Mouse (Mus musculus) right cerebral cortex, postnatal 25 days (tissue): ENCODE results near the gene Tjp1.

Experiments
- DNase-seq: peaks from one replicate; pipeline ENCODE4 v3.0.0; 2022

Tjp1 gene

GRCm38 (mm10) chr7:65430401-65430800 is 97.2 kb downstream of the Tjp1 start:
- DNase-seq, result no peak

GRCm38 (mm10) chr7:65424519-65424918 is 103.1 kb downstream of the Tjp1 start:
- DNase-seq, result no peak

DNA sequence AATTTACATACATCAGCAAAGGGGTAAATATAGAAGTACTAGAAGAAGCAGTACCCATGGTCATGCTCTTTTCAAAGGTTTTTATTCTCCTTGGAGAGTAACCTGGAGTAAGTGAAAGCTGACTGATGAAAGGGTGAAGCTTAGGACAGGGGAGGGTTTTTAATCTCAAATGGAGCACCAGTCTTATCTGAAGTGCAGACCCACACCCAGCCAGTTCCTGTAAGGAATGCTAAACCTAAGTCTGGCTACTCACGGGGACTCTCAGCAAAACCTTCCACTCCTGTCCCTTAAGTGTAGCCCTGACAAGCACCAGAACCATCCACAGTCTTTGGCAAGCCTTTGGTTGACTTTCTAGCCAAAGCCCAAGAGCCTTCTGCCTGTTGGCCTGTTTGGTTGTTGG is 105.1 kb downstream of the Tjp1 start:
- no peak for DNase-seq

GRCm38 (mm10) chr7:65421451-65421850 is 106.1 kb downstream of the Tjp1 start:
- no peak for DNase-seq

GRCm38 (mm10) chr7:65419926-65420325 is 107.7 kb downstream of the Tjp1 start:
- no peak for DNase-seq

GRCm38 (mm10) chr7:65419012-65419411 is 108.6 kb downstream of the Tjp1 start:
- no peak for DNase-seq

DNA sequence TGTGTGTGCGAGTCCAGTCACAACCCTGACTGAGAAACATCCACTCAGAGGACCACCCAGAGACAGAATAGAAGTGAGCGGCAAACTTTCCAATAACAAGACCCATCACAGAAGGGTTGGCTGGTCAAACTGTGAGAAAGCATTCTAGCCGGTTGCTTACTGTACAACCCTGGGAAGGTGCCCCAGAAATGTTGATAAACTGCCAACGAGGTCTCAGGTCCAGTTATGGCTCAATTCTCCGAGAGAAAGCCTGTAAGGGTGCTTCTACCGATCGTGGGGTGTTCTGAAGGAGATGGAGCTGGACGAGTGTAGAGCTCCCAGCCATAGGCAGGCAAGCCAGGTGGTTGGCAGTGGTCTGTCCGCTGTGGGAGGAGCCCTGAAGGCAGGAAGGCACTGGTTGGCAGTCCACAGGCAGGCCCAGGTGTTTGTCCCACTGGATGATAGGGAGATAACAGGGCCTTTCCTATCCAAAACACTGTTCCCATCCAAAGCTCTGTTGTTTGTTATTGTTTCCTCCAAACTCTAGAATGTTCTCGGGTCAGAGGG is 109.1 kb downstream of the Tjp1 start:
- DNase-seq, result no peak

DNA sequence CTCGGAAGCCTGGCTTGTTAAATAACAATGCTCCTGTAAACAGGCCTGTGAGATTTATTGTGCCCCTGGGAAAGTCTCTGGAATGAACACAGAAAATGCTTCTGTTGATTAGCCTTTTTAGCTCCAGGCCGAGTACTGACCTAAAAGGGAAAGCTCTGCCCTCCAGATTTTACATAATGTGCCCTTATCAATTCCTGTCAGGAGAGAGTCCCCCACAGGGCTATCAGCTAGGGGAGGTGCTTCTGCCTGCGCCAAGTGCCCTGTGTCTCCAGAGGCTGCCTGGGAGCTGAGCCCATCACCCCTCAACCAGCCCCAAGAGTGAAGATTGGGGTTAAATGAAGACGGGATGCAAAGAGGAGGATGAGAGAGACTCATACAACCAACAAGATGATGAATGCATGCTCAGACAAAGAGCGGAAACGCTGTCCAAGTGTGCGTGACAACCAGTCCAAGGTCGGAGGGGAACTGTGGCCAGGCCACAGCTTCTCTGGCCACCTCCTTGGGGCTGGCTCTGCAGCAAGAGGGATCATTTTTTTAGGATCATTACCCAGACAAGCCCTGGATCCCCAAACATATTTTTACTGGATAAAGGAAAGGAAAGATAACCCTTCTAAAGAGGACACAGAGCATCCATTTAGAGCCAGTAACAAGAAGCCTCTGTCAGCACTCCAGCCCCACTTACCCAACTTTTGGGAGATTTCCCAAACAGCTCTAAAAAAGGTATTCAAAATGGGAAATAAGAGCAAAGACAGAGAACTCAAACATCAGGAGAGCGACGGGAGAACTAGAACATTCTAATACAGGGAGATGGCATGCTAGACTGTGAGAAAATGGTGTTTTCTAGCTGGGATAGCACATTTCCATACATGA is 110.1 kb downstream of the Tjp1 start:
- DNase-seq, result peak; percentile 11

DNA sequence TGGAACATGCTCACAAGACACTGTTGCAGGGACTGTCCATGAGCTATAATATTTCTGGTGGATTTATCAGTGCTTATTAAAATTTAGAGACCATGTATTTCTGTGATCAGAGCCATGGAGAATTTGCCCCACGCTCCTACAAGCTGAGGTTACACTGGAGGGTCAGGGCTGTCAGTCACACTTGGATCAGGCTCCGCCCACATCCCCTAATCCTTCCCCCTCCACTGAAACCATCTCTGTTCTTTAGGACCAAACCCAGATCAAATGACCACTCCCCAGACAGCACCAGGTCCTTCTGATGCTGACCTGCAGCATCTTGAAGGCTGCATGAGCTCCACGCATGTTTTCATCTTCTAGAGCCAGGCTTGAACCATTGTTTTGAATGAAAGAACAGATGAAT is 111.1 kb downstream of the Tjp1 start:
- DNase-seq, result no peak

DNA sequence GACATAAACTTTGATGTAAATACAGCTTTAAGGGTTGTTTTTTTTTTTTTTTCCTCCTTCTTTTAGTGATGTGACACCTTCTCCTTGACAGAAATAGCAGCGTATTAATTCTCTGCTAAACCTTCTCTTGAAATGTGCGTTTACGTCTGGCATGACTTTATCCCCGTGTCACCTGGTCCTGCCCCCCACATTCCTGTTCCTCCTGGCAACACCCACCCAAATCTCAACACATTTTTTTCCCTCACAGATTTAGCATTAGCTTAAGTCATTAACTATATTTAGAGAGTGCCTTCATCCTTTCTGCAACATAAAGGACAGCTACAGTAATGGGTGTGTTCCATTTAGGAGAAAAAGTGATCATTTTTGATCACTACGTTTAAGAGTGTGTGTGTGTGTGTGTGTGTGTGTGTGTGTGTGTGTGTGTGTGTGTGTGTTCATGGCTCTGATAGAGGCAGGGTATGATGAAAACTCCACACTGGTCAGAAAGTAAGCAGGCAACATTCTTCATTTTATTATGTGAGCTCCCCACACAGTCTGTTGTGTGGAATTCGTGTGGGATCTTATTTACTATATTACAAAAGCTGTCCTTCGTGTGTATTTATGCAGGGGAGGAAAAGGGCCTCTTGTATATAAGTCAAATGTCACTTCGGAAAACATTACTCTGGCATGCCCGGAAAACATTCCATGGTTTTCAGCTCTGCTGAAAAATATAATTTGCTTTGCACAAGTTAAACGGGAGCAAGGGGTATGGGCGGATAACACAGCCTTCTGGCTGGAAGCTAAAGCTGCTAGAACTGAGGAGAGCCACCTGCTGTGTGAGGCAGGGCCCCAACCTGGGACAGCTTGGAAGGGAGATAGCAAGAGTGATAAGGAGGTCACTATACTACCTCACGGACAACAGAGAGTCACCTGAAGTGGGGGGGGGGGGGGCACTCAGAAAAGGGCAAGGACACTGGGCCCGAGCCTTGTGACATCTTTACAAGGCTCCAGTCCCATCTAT is 113.3 kb downstream of the Tjp1 start:
- DNase-seq, result peak; percentile 24

DNA sequence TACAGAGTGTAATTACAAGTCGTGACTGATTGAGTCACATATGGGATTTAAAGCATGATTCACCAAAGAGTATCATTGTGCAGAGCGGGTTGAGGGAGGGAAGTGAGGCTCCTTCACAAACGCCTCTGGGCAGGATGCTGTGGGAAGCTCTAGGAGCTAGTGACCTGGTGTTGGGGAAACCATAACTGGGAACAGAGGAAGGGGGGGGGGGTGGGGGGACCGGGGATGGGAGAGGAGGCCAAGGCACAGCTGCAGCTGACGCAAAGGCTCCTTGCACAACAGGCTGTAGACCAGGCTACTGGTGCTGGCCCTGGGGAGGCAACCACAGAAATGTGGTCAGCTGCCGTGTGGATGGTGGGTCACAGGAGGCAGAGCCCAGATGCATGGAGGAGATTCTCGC is 116.9 kb downstream of the Tjp1 start:
- DNase-seq, result no peak

- DNase-seq, result no peak
Observed at GRCm38 (mm10) chr7:65406427-65406826, 121.2 kb downstream of the Tjp1 start.

DNA sequence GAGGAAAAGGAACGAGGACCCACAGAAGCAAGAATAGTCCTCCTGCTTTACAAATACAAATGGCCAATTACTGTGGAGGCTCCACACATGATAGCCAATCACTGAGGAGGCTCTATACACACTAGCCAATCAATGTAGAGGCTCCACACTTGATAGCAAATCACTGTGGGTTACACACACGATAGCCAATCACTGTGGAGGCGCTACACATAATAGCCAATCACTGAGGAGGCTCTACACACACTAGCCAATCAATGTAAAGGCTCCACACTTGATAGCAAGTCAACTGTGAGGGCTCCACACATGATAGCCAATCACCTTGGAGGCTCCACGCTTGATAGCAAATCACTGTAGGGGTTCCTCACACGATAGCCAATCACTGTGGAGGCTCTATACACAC is 125.1 kb downstream of the Tjp1 start:
- no peak for DNase-seq

DNA sequence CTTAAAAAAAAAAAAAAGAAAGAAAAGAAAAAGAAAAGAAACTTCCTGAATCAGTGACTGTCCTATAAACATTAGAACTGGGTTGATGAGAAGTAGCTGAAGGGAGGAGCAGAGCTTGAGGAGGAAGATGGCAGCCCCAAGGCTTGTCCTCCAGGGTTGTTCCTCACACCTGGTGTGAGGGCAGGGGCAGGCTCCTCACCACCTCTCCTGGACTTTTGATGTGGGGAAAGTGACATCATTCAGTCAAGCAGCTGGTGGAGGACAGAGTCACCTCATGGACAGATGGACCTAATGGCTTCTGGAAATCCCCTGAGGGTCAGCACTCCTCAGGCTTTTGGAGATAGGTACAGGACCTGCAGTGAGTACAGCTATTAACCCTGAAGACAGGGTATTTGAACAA is 126.0 kb downstream of the Tjp1 start:
- no peak for DNase-seq

DNA sequence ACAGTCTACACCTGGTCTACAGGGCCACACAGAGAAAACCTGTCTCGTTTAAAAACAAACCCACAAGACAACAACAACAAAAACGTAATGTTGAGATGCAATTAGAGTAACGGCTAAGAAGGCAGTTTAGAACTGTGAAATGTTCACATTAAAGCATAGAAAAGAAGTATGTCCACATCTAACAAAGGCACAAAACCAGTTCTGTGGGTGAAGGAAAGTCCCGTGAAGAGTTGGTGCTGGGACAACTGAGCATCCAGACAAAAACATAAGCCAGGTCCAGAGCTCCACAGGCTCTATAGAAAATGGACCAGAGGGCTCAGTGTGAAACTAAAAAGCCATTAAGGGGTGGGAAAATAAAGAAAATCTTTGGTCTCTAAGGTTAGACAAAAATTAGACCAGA is 131.7 kb downstream of the Tjp1 start:
- DNase-seq, result no peak

GRCm38 (mm10) chr7:65395166-65395565 is 132.4 kb downstream of the Tjp1 start:
- no peak for DNase-seq

DNA sequence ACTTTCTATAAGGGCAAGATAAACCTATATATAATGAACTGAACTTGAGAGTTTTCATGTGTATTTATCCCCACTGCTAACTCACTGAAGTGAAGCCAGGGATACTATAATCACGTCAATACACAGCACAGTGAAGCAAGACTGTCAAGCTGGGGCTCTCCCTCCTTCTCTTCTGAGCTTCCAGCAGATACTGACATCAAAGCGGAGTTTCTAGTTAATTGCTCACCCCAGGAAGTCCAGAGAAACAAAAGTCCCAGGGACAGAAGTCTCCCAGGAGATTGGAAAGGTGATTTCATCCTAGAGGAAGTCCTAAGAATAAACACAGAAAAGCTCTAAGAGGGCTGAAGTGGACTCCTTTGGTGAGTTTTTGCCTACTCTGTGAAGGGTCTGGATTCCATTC is 132.9 kb downstream of the Tjp1 start:
- no peak for DNase-seq

GRCm38 (mm10) chr7:65393704-65394452 is 133.7 kb downstream of the Tjp1 start:
- no peak for DNase-seq

DNA sequence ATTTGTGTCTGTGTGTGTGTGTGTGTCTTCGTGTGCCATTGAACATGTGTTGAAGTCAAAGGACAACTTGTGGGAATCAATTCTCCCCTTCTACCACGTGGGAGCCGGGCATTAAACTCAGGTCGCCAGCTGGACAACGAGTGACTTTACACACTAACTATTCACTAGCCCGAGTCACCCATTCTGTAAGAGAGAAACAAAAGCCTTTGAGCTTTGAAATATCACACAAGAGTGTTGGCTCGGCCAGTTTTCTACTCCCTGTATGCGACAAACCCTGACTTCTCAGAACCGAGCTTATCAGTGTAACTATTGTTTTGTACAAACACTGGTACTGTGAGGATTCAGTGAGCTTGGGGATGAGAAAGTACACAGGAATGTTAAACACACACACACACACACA is 134.6 kb downstream of the Tjp1 start:
- no peak for DNase-seq

- DNase-seq, result no peak
Observed at GRCm38 (mm10) chr7:65389539-65389938, 138.0 kb downstream of the Tjp1 start.

DNA sequence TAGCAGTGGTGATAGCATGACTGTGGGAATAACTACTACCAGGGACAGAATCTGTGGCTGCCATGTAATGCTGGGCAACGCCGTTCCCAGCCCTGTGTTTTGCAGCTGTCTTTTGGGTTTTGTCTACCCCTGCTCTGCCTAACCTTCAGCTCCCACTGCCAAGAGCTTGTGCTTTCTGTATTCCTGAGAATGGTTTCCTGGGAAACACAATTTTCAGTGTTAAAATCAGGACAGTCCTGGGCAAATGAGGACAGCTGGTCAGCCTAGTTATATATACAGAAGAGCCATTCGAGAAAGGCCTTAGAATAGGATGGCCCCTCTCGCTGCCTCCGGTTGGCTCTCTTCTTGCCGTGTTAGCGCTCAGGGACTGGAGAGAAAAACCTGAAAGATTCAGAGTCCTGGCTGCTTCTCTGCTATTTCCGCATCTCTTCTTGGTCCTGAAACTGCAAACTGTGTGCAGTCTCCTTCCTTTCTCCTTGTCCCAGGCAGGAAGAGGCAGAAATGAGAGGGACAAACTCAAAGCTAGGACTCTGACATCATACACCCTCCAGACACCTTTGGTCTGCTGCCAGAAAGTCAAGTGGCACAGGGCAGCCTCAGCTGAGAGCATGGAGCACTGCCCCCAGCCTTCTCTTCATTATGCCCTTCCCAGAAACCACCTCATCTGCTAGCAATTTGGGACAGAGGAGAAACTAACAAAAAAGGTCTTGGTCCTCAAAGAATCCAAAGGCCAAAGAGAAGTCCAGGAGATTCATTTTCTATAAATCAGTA is 139.2 kb downstream of the Tjp1 start:
- DNase-seq, result peak; percentile 31
